In genomic region chr8:121203612-121204376, GRCm38 (mm10) we compare ENCODE assay signal across 9 mouse cellular contexts.
DNase-seq lines count a peak whose midpoint lies in the region; ATAC-seq and TF ChIP-seq lines count a peak whose summit lies in the region.
"Had no signal": no experiment of that assay in that cellular context is flagged by ENCODE, and none has a peak within 500 bp of the region (broad histone marks: within the 10 kb centered on the region; RNA-seq: fewer than 3 reads in every experiment).

No protein-coding gene starts in this region.

- H3K36me3 ChIP-seq in neural tube, embryonic 15.5 days, result no peaks in the 10 kb centered on the region
- H3K36me3 ChIP-seq in forebrain, postnatal 0 days (ENCODE audit: insufficient read depth), result no peaks in the 10 kb centered on the region

- H3K4me2 ChIP-seq in neural tube, embryonic 15.5 days, result no peak overlapping the region
- no peak overlapping the region for H3K4me2 ChIP-seq in forebrain, postnatal 0 days (ENCODE audit: low read depth)

- no peak overlapping the region for H3K9ac ChIP-seq in neural tube, embryonic 15.5 days (replicated peaks)
- H3K9ac ChIP-seq in forebrain, postnatal 0 days, result no peak overlapping the region

- TF ChIP-seq CTCF in forebrain, postnatal 0 days (IDR thresholded peaks at IDR 0.05; ENCODE audit: low read depth), result no peak

- H3K4me3 ChIP-seq in neural tube, embryonic 15.5 days (replicated peaks), result no peak overlapping the region
- H3K4me3 ChIP-seq in forebrain, postnatal 0 days (ENCODE audit: low read depth, low read length), result no peak overlapping the region

- 68% methylated on average over 19 of the region's 19 CpGs for WGBS in neural tube, embryonic 15.5 days
- 41% methylated on average over 19 of the region's 19 CpGs for WGBS in forebrain, postnatal 0 days

- H3K27me3 ChIP-seq in neural tube, embryonic 15.5 days (replicated peaks), result 0 out of 2 replicates have a peak, but pooled peaks cover 4% of the 10 kb centered on the region
- no peaks in the 10 kb centered on the region for H3K27me3 ChIP-seq in forebrain, postnatal 0 days (ENCODE audit: insufficient read depth, low read length)

- ATAC-seq in neural tube, embryonic 15.5 days (ENCODE audit: low FRiP score), result no peak
- peak; percentile 70 for ATAC-seq in forebrain, postnatal 0 days

- no peaks in the 10 kb centered on the region for H3K9me3 ChIP-seq in neural tube, embryonic 15.5 days (replicated peaks)
- H3K9me3 ChIP-seq in forebrain, postnatal 0 days (ENCODE audit: low read length), result no peaks in the 10 kb centered on the region

- intact Hi-C loops in left cerebral cortex, postnatal 10 days (cut with DNase I), result no loop called here

- H3K4me1 ChIP-seq in neural tube, embryonic 15.5 days, result no peaks in the 10 kb centered on the region
- no peaks in the 10 kb centered on the region for H3K4me1 ChIP-seq in forebrain, postnatal 0 days (ENCODE audit: insufficient read depth)

- peak overlapping the region; percentile 14 for H3K27ac ChIP-seq in neural tube, embryonic 15.5 days (replicated peaks)
- H3K27ac ChIP-seq in forebrain, postnatal 0 days (ENCODE audit: low read depth, low read length), result no peak overlapping the region

- no peak for DNase-seq in neural tube, embryonic 10.5 days (ENCODE audit: extremely low spot score, low spot score)
- peak; percentile 60 for DNase-seq in forebrain, postnatal 0 days
- DNase-seq in left cerebral cortex, postnatal 10 days (ENCODE audit: extremely low spot score in 1 of 2, low spot score in 2 of 2), result peak; percentile 70
- peak; percentile 68 for DNase-seq in right cerebral cortex, postnatal 4 days
- DNase-seq in adrenal gland, adult 8-10 months, result no peak
- DNase-seq in lung, postnatal 4 days, result no peak
- DNase-seq in MN1 (ENCODE audit: low spot score), result no peak
- DNase-seq: heart, adult 18-20 months had no signal

Comparison
In these comparisons a context has a peak if more than half of its experiments do, and no peak if none do; other contexts are left out.
1. DNase-seq: peak in forebrain, postnatal 0 days (single experiment), left cerebral cortex, postnatal 10 days (2 of 2) and right cerebral cortex, postnatal 4 days (single experiment); none in neural tube, embryonic 10.5 days (single experiment), adrenal gland, adult 8-10 months (single experiment), lung, postnatal 4 days (0 of 2) and MN1 (single experiment).